Mouse (Mus musculus) mature B cell (primary cell): ENCODE measurements around the gene Tmem248.
"Not testable (repeated sequence)": the region's sequence is repeated elsewhere in the genome, so short reads cannot be mapped to it uniquely, and the experiment has no call there.

Experiments
- in situ Hi-C: fragments of 300-500 bp; cut with MboI; formaldehyde crosslinking; loops from 2 replicates; pipeline ENCODE4 v1.14.3; 2019

Tmem248 gene

DNA sequence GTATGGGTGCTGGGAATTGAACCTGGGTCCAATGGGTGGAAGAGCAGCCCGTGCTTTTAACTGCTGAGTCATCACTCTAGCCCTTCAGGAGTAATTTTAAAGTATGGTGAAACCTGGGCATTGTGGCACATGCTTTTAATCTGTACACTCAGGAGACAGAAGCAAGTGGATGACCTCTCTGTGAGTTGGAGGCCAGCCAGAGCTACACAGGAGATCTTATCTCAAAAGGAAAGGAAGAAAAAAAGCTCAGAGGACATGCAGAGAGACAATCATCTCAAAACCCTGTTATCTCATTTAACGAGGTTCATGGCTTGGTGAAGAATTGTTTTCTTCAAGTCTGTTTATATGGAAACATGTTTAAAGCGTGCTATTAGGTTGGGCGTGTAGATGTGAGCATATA, 12.9 kb upstream of the Tmem248 start:
- in situ Hi-C loops: no loop called here

- in situ Hi-C loops: no loop called here
These were observed 12.3 kb upstream of the Tmem248 start for GRCm38 (mm10) chr5:130204560-130204959.

- in situ Hi-C loops: no loop called here
These were observed 11.3 kb upstream of the Tmem248 start for GRCm38 (mm10) chr5:130205441-130206023.

DNA sequence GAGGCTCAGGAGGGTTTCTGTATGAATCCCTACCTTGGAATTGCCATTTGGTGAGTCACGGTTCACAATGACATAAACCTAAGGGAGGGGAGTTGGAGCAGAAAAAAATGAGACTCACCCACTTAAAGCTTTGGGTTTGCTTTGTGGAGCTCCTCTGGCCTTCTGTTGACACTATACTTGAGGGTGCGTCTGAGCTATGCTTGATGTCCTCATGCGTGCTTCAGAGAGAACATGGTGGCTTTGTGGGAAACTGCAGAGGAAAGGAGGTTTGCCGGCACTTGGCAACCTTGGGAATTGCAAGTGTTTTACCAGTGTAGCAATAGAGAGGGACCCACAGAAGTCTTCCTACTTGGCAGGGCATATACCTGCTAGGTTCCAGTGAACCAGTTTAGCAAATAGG, 9.6 kb upstream of the Tmem248 start:
- in situ Hi-C loops: no loop called here

DNA sequence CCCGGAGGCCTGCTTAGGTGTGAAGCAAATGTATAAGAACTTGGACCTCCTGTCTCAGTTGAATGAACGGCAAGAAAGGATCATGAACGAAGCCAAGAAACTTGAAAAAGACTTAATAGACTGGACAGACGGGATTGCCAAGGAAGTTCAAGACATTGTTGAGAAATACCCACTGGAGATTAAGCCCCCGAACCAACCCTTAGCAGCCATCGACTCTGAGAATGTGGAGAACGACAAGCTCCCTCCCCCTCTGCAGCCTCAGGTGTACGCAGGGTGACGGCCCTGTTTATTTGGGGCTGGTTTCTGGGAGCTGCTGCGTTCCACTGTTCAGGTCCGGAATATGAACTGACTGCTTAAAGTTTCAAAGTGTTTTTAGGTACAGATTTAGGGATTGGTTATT, 3.9 kb upstream of the Tmem248 start:
- in situ Hi-C loops: no loop called here

- in situ Hi-C loops: no loop called here
These were observed 525 bp downstream of the Tmem248 start for GRCm38 (mm10) chr5:130217406-130217805.

- in situ Hi-C loops: no loop called here
These were observed 1.5 kb downstream of the Tmem248 start for GRCm38 (mm10) chr5:130218336-130218735.

GRCm38 (mm10) chr5:130221316-130221715, 4.4 kb downstream of the Tmem248 start:
- in situ Hi-C loops: no loop called here

DNA sequence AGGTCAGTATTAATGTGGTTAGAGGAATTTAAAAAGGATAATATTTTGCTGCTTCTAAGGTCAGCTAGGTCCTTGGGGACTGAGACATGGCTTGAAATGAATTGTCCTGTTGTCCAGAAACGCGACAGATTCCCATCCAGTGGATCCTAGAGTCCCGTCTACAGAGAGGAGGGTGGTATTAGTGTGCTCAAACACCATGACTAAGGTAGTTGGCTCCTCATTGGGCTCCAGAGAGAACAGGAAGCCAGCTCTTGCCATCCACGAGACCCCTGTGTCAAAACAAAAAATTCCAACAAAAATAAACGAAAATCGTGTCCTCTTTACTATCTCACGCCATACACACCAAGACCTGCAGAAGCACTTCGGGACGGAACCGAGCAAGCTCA, 4.9 kb downstream of the Tmem248 start:
- in situ Hi-C loops: no loop called here

- in situ Hi-C loops: no loop called here
These were observed 5.5 kb downstream of the Tmem248 start for GRCm38 (mm10) chr5:130222146-130223004.

DNA sequence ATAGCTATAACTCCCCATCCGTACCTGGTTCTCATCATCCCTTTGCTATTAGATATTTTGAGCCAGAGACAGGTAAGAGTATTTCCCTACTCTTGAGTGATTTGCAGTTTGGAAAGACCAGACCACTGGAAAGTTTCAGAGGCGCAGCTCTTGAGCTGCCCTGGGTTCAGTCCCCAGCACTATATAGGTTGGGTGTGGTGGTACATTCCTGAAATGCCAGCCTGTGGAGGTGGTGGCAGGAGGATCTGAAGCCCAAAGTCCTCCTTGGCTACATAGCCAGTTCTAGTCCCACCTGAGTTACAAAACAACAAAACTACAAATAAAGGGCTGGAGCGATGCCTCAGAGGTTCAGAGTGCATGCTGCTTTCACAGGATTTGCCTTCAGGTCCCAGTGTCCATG, 9.9 kb downstream of the Tmem248 start:
- in situ Hi-C loops: no loop called here

- in situ Hi-C loops: no loop called here
These were observed 11.2 kb downstream of the Tmem248 start for GRCm38 (mm10) chr5:130228120-130228519.

DNA sequence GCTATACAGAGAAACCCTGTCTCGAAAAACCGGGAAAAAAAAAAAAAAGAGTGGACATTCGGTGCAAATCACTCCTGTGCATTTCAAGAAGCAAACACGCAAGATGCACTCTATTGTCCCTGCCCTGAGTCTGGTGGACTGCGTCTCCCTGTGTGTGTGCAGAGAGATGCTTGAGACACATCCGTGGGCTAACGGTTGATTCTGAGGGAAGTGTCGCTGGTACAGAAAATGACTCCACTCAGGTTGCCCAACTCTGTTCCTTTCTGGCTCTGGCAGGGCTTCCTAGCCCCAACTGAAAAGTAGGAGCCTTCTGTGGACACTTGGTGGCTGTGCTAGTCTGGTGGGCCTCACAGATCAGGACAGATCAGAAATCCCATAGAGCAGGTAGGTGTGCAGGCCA, 19.4 kb downstream of the Tmem248 start:
- in situ Hi-C loops: no loop called here

- in situ Hi-C loops: no loop called here
These were observed 22.4 kb downstream of the Tmem248 start for GRCm38 (mm10) chr5:130239236-130239635.

DNA sequence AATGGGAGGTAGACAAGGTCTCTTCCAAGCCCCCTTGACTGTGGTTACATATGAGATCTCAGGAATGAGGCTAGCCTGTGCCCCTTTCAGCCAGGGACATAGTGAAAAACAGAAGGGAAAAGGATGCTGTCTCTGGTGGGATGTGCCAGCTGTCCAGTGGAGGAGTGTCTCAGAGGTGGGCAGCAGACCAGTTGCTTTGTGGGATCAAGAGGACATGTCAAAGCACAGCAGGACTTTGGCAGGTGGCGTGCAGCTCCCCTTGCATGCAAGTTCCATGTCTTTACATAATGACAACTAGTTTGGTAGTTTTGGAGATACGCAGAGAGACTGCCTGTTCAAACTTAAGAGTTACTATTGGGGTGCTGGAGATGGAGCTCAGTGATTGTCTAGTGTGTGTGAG, 23.0 kb downstream of the Tmem248 start:
- in situ Hi-C loops: no loop called here

GRCm38 (mm10) chr5:130241426-130241825, 24.5 kb downstream of the Tmem248 start:
- in situ Hi-C loops: no loop called here

- in situ Hi-C loops: no loop called here
These were observed 30.9 kb downstream of the Tmem248 start for GRCm38 (mm10) chr5:130247823-130248222.

DNA sequence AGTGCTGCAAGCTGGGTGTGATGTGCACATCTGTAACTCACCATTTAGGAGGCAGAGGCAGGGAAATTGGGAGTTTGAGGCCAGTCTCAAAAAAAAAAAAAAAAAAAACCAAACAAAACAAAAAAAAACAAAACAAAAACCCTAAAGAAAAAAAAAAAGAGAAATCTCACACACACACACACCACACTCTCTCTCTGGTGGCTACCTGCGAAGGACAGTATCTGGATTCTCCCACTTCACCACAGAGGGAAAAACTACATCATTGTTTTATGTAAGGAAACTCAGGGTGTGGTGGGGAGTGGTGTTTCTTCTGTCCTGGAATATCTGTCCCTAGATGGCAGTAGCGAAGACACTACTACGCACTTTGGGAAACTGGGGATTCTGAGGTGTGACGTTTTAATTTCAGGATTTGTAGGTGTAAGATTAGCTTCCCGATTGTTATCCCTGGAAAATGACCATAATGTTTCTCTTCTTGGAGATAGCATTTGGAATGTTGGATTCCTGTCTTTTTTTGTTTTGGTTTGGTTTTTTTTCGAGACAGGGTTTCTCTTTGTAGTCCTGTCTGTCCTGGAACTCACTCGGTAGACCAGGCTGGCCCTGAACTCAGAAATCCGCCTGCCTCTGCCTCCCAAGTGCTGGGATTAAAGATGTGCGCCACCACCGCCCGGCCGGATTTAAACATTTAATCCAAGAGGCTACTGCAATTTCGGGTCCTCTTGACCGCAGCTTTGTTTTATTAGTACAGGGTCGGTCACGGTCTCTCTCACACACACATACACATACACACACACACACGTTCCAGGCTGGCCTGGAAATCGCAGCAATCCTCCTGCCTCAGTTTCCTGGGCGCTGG, 37.5 kb downstream of the Tmem248 start:
- in situ Hi-C loops: no loop called here

DNA sequence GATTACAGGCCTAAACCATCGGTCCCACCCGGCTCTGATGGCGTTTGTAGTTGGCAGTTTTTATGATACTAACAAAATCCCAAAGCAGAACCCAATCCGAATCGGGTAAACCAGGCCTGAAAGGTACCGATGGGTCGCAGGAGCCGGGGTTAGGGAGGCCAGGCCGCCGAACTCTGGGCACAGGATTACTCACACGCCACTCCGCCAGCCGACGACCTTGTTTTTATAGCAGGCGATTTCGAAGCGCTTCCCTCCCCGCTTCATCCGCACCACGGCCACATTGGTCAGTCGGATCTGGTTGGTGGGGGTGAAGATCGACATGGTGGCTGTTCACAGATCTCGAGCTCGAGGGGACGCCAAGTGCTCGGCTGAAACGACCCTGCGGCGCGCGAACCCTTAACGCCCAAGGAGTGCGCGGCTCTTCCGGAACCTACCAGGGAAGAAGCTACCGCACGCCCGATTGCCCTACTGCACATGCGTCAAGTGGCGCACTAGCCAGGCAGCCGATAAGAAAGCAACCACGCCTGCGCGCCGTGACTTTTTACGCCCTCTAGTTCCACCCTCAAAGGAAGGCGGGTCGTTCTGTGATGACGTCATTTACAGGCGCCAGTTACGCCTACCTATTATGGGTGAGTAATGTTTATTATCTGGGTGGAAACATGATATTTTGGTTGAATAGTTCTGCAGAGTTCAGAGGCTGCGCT, 38.3 kb downstream of the Tmem248 start, which contains the start of the genes Sbds and Tyw1:
Gene Sbds, minus strand, starts transcription at position 514 of the 704 bp plus-strand sequence.
Gene Tyw1, plus strand, starts transcription at position 603 of the 704 bp plus-strand sequence.
- in situ Hi-C loops: no loop called here

GRCm38 (mm10) chr5:130255799-130256525, 39.1 kb downstream of the Tmem248 start:
- in situ Hi-C loops: not testable (repeated sequence)

DNA sequence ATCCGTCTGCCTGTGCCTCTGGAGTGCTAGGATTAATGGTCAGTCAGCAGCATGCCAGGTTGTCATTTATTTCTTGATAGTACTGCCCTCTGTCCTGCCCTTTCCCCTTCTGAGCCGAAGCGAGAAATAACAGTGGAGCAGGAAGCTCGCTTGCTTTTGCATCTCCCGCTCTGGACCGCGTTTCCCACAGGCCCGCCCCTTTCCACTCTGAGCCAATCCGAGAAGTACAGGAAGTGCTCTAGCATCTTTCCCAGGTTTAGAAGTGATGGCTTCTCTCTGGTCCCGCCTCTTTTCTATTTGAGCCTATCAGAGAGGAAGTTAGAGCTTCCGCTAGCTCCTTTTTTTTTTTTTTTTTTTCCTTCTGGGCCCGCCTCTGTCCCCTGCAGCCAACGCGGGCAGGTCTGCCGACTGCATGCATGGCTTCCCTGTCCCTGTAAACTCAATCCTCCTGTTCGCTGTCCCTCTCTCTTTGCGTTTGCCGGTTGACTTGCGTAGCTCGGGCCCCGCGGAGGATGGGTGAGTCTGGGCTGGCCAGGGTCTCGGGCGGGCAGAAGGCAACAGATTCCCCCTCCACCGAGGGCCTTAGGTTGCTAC, 39.9 kb downstream of the Tmem248 start:
- in situ Hi-C loops: no loop called here
